Mouse (Mus musculus) kidney, embryonic 15.5 days (tissue): ENCODE measurements at regions not wholly inside any gene's neighbourhood (a gene's known extent, or its start where the extent isn't known, plus 50 kb on each side); places are given as distances from the start of the nearest gene placed in this dataset.

Experiments
- ATAC-seq: fragments of 200-750 bp; cut with Nextera tagmentation; replicated peaks from 2 replicates; pipeline ENCODE4 v1.8.0; 2017; ENCODE audit warnings: moderate TSS enrichment; ENCODE audit not compliant: low FRiP score
- H3K27ac ChIP-seq: fragments of 300-500 bp; sonication (generic); 2 replicates; pipeline ENCODE4 v1.5.1; 2015; ENCODE audit warnings: mild to moderate bottlenecking, inconsistent platforms
- H3K27me3 ChIP-seq: fragments of 300-500 bp; sonication (generic); 2 replicates; pipeline ENCODE4 v1.6.1; 2015; ENCODE audit warnings: inconsistent platforms
- H3K36me3 ChIP-seq: fragments of 300-500 bp; sonication (generic); 2 replicates; pipeline ENCODE4 v1.6.1; 2015; ENCODE audit warnings: inconsistent platforms
- H3K4me1 ChIP-seq: fragments of 300-500 bp; sonication (generic); 2 replicates; pipeline ENCODE4 v1.6.1; 2015; ENCODE audit warnings: inconsistent platforms
- H3K4me2 ChIP-seq: fragments of 300-500 bp; sonication (generic); 2 replicates; pipeline ENCODE4 v1.6.1; 2015; ENCODE audit warnings: moderate library complexity, mild to moderate bottlenecking, inconsistent platforms
- H3K4me3 ChIP-seq: fragments of 300-500 bp; sonication (generic); replicated peaks from 2 replicates; pipeline ENCODE4 v1.5.1; 2015; ENCODE audit warnings: mild to moderate bottlenecking, inconsistent platforms
- H3K9ac ChIP-seq: fragments of 300-500 bp; sonication (generic); 2 replicates; pipeline ENCODE4 v1.6.1; 2015; ENCODE audit warnings: mild to moderate bottlenecking, inconsistent platforms
- H3K9me3 ChIP-seq: fragments of 300-500 bp; sonication (generic); replicated peaks from 2 replicates; pipeline ENCODE4 v1.6.1; 2016; ENCODE audit warnings: inconsistent platforms
- WGBS: fragments of 180-500 bp; shearing (Covaris S2); methylation state at CpG from one replicate; pipeline ENCODE4 v1.1.7; 2015; ENCODE audit warnings: mixed read lengths; 5-methylcytosine and 5-hydroxymethylcytosine counted together

DNA sequence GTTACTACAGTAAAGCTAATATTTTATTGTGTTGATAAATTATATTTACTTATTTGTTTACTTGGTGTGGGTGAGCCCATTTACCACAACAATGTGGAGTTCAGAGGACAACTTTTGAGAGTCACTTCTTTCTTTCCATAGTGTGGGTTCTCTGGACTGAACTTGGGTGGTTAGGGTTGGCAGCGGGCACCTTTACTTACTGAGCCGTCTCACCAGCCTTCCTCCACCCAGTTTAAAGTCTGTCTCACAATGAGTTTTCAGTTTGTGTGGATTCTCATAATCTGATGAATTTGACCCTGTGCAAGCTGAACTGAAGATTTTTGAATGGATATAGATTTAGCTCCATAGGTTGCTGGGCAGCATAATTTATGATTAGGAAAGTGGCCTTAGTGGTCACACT is 53.5 kb upstream of the Pth start:
- H3K27ac ChIP-seq: no peak overlapping the region
- H3K4me3 ChIP-seq: no peak overlapping the region
- H3K9me3 ChIP-seq: no peaks in the 10 kb centered on the region
- H3K4me1 ChIP-seq: no peaks in the 10 kb centered on the region
- H3K36me3 ChIP-seq: no peaks in the 10 kb centered on the region
- H3K27me3 ChIP-seq: no peaks in the 10 kb centered on the region
- ATAC-seq: no peak
- H3K9ac ChIP-seq: no peak overlapping the region
- H3K4me2 ChIP-seq: no peak overlapping the region
- WGBS: 90% methylated on average over 2 of the region's 2 CpGs

- Histone ChIP-seq H3K4me2 (no peak overlapping the region), H3K9me3 (no peaks in the 10 kb centered on the region), H3K4me1 (no peaks in the 10 kb centered on the region), H3K9ac (no peak overlapping the region), H3K27me3 (no peaks in the 10 kb centered on the region), H3K36me3 (no peaks in the 10 kb centered on the region), H3K27ac (no peak overlapping the region), H3K4me3 (no peak overlapping the region)
- no peak for ATAC-seq
- WGBS: 68% methylated on average over 3 of the region's 3 CpGs
Measured at GRCm38 (mm10) chr7:113443566-113443965, 55.2 kb upstream of the Pth start.

- 67% methylated on average over 2 of the region's 2 CpGs for WGBS
- no peaks in the 10 kb centered on the region for H3K4me1 ChIP-seq
- H3K4me2 ChIP-seq: no peak overlapping the region
- H3K27me3 ChIP-seq: no peaks in the 10 kb centered on the region
- ATAC-seq: no peak
- H3K4me3 ChIP-seq: no peak overlapping the region
- H3K36me3 ChIP-seq: no peaks in the 10 kb centered on the region
- no peak overlapping the region for H3K27ac ChIP-seq
- H3K9ac ChIP-seq: no peak overlapping the region
- no peaks in the 10 kb centered on the region for H3K9me3 ChIP-seq
Measured at GRCm38 (mm10) chr7:113444991-113445390, 56.6 kb upstream of the Pth start.

DNA sequence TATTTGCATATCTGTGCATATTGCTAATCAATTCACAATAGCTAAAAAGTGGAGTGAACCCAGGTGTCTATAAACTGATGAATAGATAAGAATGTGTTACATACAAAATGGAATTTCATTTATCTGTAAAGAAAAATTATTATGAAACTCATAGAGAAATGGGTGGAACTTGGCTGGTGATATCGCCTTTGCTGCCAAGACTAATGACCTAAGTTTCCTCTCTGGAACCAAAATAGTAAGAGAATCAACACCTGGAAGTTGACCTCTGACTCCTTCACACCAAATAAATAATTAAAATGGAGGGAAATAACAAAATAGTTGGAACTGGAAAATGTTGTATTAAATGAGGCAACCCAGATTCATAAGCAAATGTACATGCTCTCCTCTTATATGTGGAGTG is 53.2 kb upstream of the Far1 start:
- Histone ChIP-seq H3K9ac (no peak overlapping the region), H3K9me3 (no peaks in the 10 kb centered on the region)
- WGBS: 78% methylated on average over 1 of the region's 1 CpGs

DNA sequence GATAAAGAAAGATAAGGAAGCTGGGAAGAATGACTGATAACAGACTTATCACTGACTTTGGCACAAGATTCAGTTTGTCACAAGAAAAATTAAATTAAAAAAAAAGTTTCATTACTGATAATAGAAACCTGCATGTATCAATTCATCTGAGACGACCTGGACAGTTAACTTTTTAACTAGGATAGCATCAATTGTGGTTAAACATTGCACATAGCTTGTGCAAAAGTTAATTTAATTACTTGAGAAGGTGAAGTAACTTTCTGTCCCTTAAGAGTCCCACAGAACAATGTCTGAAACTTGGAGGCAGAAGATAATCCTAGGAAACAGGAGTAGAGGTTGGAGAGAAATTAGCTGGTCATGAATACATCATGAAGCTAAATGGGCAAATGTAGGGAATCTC is 51.3 kb upstream of the Far1 start:
- no peaks in the 10 kb centered on the region for H3K27me3 ChIP-seq
- WGBS: 56% methylated on average over 1 of the region's 1 CpGs
- no peaks in the 10 kb centered on the region for H3K9me3 ChIP-seq
- H3K4me3 ChIP-seq: no peak overlapping the region
- no peak overlapping the region for H3K9ac ChIP-seq
- H3K27ac ChIP-seq: peak overlapping the region; percentile 37
- no peaks in the 10 kb centered on the region for H3K4me1 ChIP-seq
- no peak overlapping the region for H3K4me2 ChIP-seq
- no peak for ATAC-seq
- H3K36me3 ChIP-seq: no peaks in the 10 kb centered on the region

More for the DNA sequence above, 53.2 kb upstream of the Far1 start:
- H3K36me3 ChIP-seq: no peaks in the 10 kb centered on the region
- no peaks in the 10 kb centered on the region for H3K27me3 ChIP-seq
- H3K27ac ChIP-seq: no peak overlapping the region
- ATAC-seq: no peak
- H3K4me2 ChIP-seq: no peak overlapping the region
- H3K4me1 ChIP-seq: no peaks in the 10 kb centered on the region
- H3K4me3 ChIP-seq: no peak overlapping the region
